Mouse (Mus musculus) embryonic facial prominence, embryonic 11.5 days (tissue): ENCODE measurements around the gene Aqp9. TPM values are rescaled to one million over a fixed set of nuclear protein-coding genes. Genes with fewer than 3 reads are reported as not detected.
A peak's percentile ranks its signal among the peaks of the same experiment; 100 is the strongest.

Source experiments
- ATAC-seq: fragments of 200-750 bp; cut with Nextera tagmentation; replicated peaks from 2 replicates; pipeline ENCODE4 v1.8.0; 2017; ENCODE audit warnings: low read depth; ENCODE audit not compliant: insufficient number of reproducible peaks, low FRiP score, low TSS enrichment
- DNase-seq: peaks from one replicate; pipeline ENCODE4 v3.0.0-alpha.2; 2015; ENCODE audit warnings: low spot score
- H3K27ac ChIP-seq: fragments of 300-500 bp; sonication (generic); replicated peaks from 2 replicates; pipeline ENCODE4 v1.5.1; 2014; ENCODE audit warnings: mild to moderate bottlenecking, low read depth, low read length, control low read depth
- H3K27me3 ChIP-seq: fragments of 300-500 bp; sonication (generic); 2 replicates; pipeline ENCODE4 v1.6.1; 2014; ENCODE audit warnings: mild to moderate bottlenecking, low read length, moderate library complexity, mixed read lengths; ENCODE audit not compliant: control insufficient read depth, insufficient read depth
- H3K36me3 ChIP-seq: fragments of 300-500 bp; sonication (generic); replicated peaks from 2 replicates; pipeline ENCODE4 v1.6.1; 2014; ENCODE audit warnings: low read depth, mild to moderate bottlenecking, low read length, moderate library complexity, mixed read lengths; ENCODE audit not compliant: control insufficient read depth, insufficient read depth
- H3K4me1 ChIP-seq: fragments of 300-500 bp; sonication (generic); 2 replicates; pipeline ENCODE4 v1.6.1; 2014; ENCODE audit warnings: low read length, mixed read lengths; ENCODE audit not compliant: control insufficient read depth, insufficient read depth
- H3K4me2 ChIP-seq: fragments of 300-500 bp; sonication (generic); 2 replicates; pipeline ENCODE4 v1.6.1; 2014; ENCODE audit warnings: low read depth, mild to moderate bottlenecking, control low read depth, low read length, moderate library complexity
- H3K4me3 ChIP-seq: fragments of 300-500 bp; sonication (generic); 2 replicates; pipeline ENCODE4 v1.5.1; 2014; ENCODE audit warnings: low read depth, low read length, control low read depth
- H3K9ac ChIP-seq: fragments of 300-500 bp; sonication (generic); replicated peaks from 2 replicates; pipeline ENCODE4 v1.6.1; 2014; ENCODE audit warnings: mild to moderate bottlenecking, control low read depth, low read length
- H3K9me3 ChIP-seq: fragments of 300-500 bp; sonication (generic); replicated peaks from 2 replicates; pipeline ENCODE4 v1.6.1; 2016; ENCODE audit warnings: mild to moderate bottlenecking, low read length, inconsistent platforms, mixed read lengths; ENCODE audit not compliant: control insufficient read depth
- whole genome bisulfite sequencing: fragments of 180-500 bp; shearing (Covaris S2); extraction: QIAGEN DNeasy Blood & Tissue Kit; methylation state at CpG from one replicate; pipeline ENCODE4 v1.1.7; 2014; 5-methylcytosine and 5-hydroxymethylcytosine counted together
- polyA plus RNA-seq: library from polyadenylated mRNA; unstranded; fragments of >200 nt; fragmentation: Nextera tagmentation; extraction: Ambion mirVana; gene quantifications from 2 replicates; pipeline ENCODE4 v1.2.1, GENCODE M21; 2014

The Aqp9 gene
- polyA plus RNA-seq, 1 experiment from 2014 or later = 0.17 TPM

- Histone ChIP-seq H3K9me3 (no peaks in the 10 kb centered on the region), H3K4me2 (no peak overlapping the region), H3K9ac (no peak overlapping the region), H3K4me1 (no peaks in the 10 kb centered on the region), H3K36me3 (no peaks in the 10 kb centered on the region), H3K27ac (no peak overlapping the region), H3K27me3 (no peaks in the 10 kb centered on the region), H3K4me3 (no peak overlapping the region)
- ATAC-seq (no peak), DNase-seq (no peak)
- WGBS = 85% methylated on average over 12 of the region's 12 CpGs
Observed at GRCm38 (mm10) chr9:71076201-71076648, 92.3 kb downstream of the Aqp9 start.

GRCm38 (mm10) chr9:71073831-71074230 lies 94.7 kb downstream of the Aqp9 start:
- no peaks in the 10 kb centered on the region for H3K4me1 ChIP-seq
- H3K27me3 ChIP-seq = no peaks in the 10 kb centered on the region
- no peak overlapping the region for H3K4me3 ChIP-seq
- WGBS = 57% methylated on average over 4 of the region's 4 CpGs
- H3K9ac ChIP-seq = no peak overlapping the region
- ATAC-seq (no peak), DNase-seq (peak; percentile 63)
- H3K27ac ChIP-seq = no peak overlapping the region
- H3K9me3 ChIP-seq = no peaks in the 10 kb centered on the region
- H3K36me3 ChIP-seq = no peaks in the 10 kb centered on the region
- H3K4me2 ChIP-seq = no peak overlapping the region

GRCm38 (mm10) chr9:71073076-71073475 lies 95.4 kb downstream of the Aqp9 start:
- WGBS = 31% methylated on average over 4 of the region's 4 CpGs
- H3K36me3 ChIP-seq = no peaks in the 10 kb centered on the region
- H3K9ac ChIP-seq = no peak overlapping the region
- H3K27ac ChIP-seq = no peak overlapping the region
- H3K9me3 ChIP-seq = no peaks in the 10 kb centered on the region
- H3K4me1 ChIP-seq = no peaks in the 10 kb centered on the region
- H3K4me3 ChIP-seq = no peak overlapping the region
- no peak for DNase-seq
- no peak overlapping the region for H3K4me2 ChIP-seq
- no peaks in the 10 kb centered on the region for H3K27me3 ChIP-seq
- no peak for ATAC-seq

DNA sequence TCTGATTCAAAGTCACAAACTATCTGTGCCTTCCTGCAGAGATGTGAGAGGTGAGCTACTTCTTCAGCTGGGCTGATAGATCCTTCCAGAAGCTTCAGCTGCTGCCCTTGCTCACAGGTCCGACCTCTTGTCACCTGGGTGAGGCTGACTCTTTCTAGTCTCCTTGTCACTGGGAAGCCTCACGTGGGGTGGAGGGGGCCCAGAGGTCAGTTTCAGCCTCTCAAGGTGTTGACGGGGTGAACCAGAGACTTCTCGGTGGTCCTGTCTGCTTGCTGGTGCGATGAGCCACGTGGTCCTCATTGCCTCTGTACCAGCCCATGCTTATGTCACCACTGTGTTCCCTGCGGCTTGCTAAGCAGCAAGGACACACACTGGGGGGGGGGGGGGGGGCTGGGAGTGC lies 96.0 kb downstream of the Aqp9 start:
- 72% methylated on average over 7 of the region's 7 CpGs for WGBS
- no peak overlapping the region for H3K27ac ChIP-seq
- no peak for DNase-seq
- ATAC-seq = no peak
- no peaks in the 10 kb centered on the region for H3K9me3 ChIP-seq
- H3K36me3 ChIP-seq = no peaks in the 10 kb centered on the region
- H3K27me3 ChIP-seq = no peaks in the 10 kb centered on the region
- no peak overlapping the region for H3K4me3 ChIP-seq
- no peak overlapping the region for H3K4me2 ChIP-seq
- H3K4me1 ChIP-seq = no peaks in the 10 kb centered on the region
- H3K9ac ChIP-seq = no peak overlapping the region

GRCm38 (mm10) chr9:71071581-71072330 lies 96.7 kb downstream of the Aqp9 start:
- Histone ChIP-seq H3K4me3 (no peak overlapping the region), H3K4me1 (no peaks in the 10 kb centered on the region), H3K9ac (no peak overlapping the region), H3K9me3 (no peaks in the 10 kb centered on the region), H3K36me3 (no peaks in the 10 kb centered on the region), H3K4me2 (no peak overlapping the region), H3K27me3 (no peaks in the 10 kb centered on the region), H3K27ac (no peak overlapping the region)
- DNase-seq = no peak
- WGBS = 82% methylated on average over 7 of the region's 7 CpGs
- no peak for ATAC-seq

DNA sequence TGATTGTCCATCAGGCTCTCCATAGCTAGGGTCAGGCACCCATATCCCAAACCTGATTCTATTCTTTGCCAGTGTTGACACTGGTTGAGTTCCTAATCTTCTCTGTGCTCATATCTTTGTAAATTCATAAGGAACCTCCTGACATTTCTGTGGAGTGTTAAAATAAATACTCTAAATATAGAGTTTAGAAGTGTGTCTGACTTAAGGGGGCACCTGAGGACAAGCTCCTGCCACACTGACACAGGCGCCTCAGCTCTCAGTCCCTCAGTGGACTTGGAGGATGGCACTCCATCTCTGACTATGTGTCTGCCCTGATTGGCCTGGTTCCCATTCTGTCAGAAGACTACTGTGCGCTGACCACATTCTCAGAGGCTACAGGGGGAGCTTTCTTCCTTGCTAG lies 97.9 kb downstream of the Aqp9 start:
- H3K9me3 ChIP-seq = no peaks in the 10 kb centered on the region
- ATAC-seq (no peak), DNase-seq (no peak)
- WGBS = 92% methylated on average over 2 of the region's 2 CpGs
- H3K9ac ChIP-seq = no peak overlapping the region
- no peaks in the 10 kb centered on the region for H3K4me1 ChIP-seq
- no peaks in the 10 kb centered on the region for H3K36me3 ChIP-seq
- no peaks in the 10 kb centered on the region for H3K27me3 ChIP-seq
- H3K27ac ChIP-seq = no peak overlapping the region
- no peak overlapping the region for H3K4me2 ChIP-seq
- no peak overlapping the region for H3K4me3 ChIP-seq

- Histone ChIP-seq H3K4me2 (no peak overlapping the region), H3K27me3 (no peaks in the 10 kb centered on the region), H3K9ac (no peak overlapping the region), H3K27ac (no peak overlapping the region), H3K36me3 (no peaks in the 10 kb centered on the region), H3K4me3 (no peak overlapping the region), H3K9me3 (no peaks in the 10 kb centered on the region), H3K4me1 (no peaks in the 10 kb centered on the region)
- ATAC-seq (no peak), DNase-seq (peak; percentile 43)
- WGBS = 33% methylated on average over 6 of the region's 6 CpGs
Observed at GRCm38 (mm10) chr9:71068866-71069390, 99.6 kb downstream of the Aqp9 start.

DNA sequence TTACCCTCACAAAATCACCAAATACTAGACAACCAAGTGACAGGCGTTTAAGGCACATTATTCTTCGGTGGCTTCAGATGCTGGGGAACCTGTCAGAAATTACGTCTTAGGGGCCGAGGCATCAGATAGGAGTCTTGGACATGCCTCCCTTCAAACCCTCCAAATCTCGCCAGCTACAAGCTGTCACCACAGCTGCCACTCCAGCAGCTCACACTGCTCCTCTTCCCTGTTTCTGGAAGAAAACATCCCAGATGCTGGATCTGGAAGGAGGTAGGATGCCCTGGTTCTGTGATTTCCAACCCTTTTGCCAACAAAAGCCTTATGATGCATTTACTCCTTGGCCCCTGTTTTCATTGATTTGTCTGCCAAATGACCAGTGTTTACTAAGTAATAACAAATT lies 101.3 kb downstream of the Aqp9 start:
- Histone ChIP-seq H3K27ac (no peak overlapping the region), H3K4me2 (no peak overlapping the region), H3K9ac (no peak overlapping the region), H3K4me3 (no peak overlapping the region), H3K36me3 (no peaks in the 10 kb centered on the region), H3K9me3 (no peaks in the 10 kb centered on the region), H3K4me1 (no peaks in the 10 kb centered on the region), H3K27me3 (no peaks in the 10 kb centered on the region)
- DNase-seq (no peak), ATAC-seq (no peak)
- 82% methylated on average over 5 of the region's 5 CpGs for WGBS
